Mouse (Mus musculus): ENCODE data around the gene Cpox. TPM values are rescaled to one million over a fixed set of nuclear protein-coding genes. Genes with fewer than 3 reads are reported as not detected.

Cpox gene
- 15.5 and 15.8 TPM in 2 replicates for polyA plus RNA-seq (2015; fragmentation: Nextera tagmentation; extraction: Ambion mirVana)

DNA sequence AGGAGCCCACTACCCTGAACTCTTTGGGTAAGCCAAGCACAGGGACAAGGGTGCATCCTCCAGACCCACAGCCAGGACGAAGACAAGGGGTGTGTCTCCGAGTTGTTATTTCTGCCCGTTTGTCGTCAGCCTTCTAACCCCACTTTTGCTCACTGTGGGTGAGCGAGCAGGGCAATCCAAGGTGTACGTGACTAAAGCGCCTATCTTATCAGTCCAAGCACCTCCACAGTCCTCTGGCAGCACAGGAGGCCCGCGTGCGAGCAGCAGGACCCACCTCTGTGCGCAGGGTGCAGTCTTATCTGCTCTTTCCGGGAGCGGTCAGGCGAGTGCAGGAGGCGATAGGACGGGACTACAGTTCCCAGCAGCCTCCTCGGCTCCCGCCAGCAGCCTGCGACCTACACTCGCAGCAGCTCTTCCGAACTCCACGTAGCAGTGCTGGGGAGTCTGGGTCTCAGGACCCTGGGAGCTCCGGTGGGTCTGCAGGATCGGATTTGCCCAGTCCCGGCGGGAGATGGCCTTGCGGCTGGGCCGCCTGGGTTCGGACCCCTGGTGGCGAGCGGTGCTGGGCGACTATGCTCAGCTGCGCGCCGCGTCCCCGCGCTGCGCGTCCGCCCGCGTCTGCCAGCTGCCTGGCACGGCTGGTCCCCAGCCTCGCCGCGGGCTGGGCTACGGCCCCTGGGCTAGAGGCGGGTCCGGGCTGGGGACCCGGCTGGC is at the start of gene Cpox:
TSS of gene Cpox (plus strand) at position 376 of the 714 bp plus-strand sequence.
- H3K4me3 ChIP-seq, result peak within 1 kb of the TSS; percentile 53

GRCm38 (mm10) chr16:58622377-58622776 is 47.7 kb upstream of the Cpox start:
- 89% methylated on average over 3 of the region's 3 CpGs for WGBS
- Histone ChIP-seq H3K4me1 (no peaks in the 10 kb centered on the region), H3K27ac (no peak overlapping the region), H3K36me3 (replicated peaks) (no peaks in the 10 kb centered on the region), H3K4me3 (no peak overlapping the region), H3K9ac (no peak overlapping the region), H3K4me2 (no peak overlapping the region), H3K27me3 (replicated peaks) (no peaks in the 10 kb centered on the region), H3K9me3 (no peaks in the 10 kb centered on the region)
- no peak for ATAC-seq (replicated peaks)

More for the DNA sequence above, at the start of gene Cpox:
- no peaks in the 10 kb centered on the region for H3K27me3 ChIP-seq (replicated peaks)
- peaks cover 11% of the 10 kb centered on the region for H3K36me3 ChIP-seq (replicated peaks)
- H3K27ac ChIP-seq, result peak within 1 kb of the TSS; percentile 82
- under 1% methylated on average over 51 of the region's 51 CpGs for WGBS
- H3K9me3 ChIP-seq, result no peaks in the 10 kb centered on the region
- H3K9ac ChIP-seq, result peak within 1 kb of the TSS; percentile 53
- peak within 1 kb of the TSS; percentile 61 for H3K4me2 ChIP-seq
- ATAC-seq (replicated peaks), result peak; percentile 99
- peaks cover 11% of the 10 kb centered on the region for H3K4me1 ChIP-seq

DNA sequence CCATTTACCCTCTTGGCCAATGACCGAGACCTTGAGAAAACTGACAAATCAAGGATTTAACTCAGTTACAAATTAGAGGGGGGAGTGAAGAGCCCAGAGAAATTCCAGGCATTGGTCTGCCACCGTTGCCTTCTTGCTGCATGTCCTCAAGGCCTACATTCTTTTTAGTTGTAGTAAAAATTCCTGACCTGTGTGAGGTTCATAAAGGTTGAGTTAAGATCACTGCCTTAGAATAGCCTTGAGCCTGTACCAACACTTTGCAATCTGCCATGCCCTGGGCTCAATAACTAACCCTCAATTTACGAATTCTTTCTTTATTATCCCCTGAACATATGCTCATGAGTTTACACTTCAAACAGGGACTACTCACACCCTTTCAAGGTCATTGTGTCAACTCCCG is 47.0 kb upstream of the Cpox start:
- WGBS, result 77% methylated on average over 4 of the region's 4 CpGs

DNA sequence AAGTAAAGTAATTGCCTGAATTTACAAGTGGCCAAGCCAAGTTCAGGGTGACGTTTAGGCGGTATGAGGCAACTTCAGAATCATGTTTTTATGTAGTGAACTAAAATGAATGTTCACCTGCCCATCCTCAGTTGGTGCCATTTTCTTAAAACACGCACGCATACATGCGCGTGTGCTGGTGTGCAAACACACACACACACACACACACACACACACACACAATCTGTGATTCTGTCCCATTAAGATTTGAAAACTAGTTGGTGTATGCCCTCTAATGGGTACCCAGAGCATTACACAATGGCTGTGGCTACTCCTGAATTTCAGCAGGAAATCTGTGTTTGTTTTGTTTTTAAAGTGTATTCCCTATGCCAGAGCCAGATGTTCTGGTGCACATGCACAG is 46.1 kb upstream of the Cpox start:
- Histone ChIP-seq H3K4me1 (no peaks in the 10 kb centered on the region), H3K27ac (no peak overlapping the region), H3K27me3 (replicated peaks) (no peaks in the 10 kb centered on the region), H3K9ac (no peak overlapping the region), H3K9me3 (no peaks in the 10 kb centered on the region), H3K4me2 (no peak overlapping the region), H3K36me3 (replicated peaks) (no peaks in the 10 kb centered on the region), H3K4me3 (no peak overlapping the region)
- 79% methylated on average over 6 of the region's 6 CpGs for WGBS
- no peak for ATAC-seq (replicated peaks)

More for the DNA sequence above, 47.0 kb upstream of the Cpox start:
- no peak for ATAC-seq (replicated peaks)
- Histone ChIP-seq H3K9me3 (no peaks in the 10 kb centered on the region), H3K36me3 (replicated peaks) (no peaks in the 10 kb centered on the region), H3K9ac (no peak overlapping the region), H3K4me2 (no peak overlapping the region), H3K4me3 (no peak overlapping the region), H3K4me1 (no peaks in the 10 kb centered on the region), H3K27ac (no peak overlapping the region), H3K27me3 (replicated peaks) (no peaks in the 10 kb centered on the region)

GRCm38 (mm10) chr16:58627597-58628335 is 42.3 kb upstream of the Cpox start:
- H3K36me3 ChIP-seq (replicated peaks), result no peaks in the 10 kb centered on the region
- WGBS, result 89% methylated on average over 4 of the region's 4 CpGs
- H3K4me3 ChIP-seq, result no peak overlapping the region
- no peaks in the 10 kb centered on the region for H3K9me3 ChIP-seq
- H3K27me3 ChIP-seq (replicated peaks), result no peaks in the 10 kb centered on the region
- H3K4me2 ChIP-seq, result no peak overlapping the region
- ATAC-seq (replicated peaks), result no peak
- no peak overlapping the region for H3K9ac ChIP-seq
- H3K4me1 ChIP-seq, result no peaks in the 10 kb centered on the region
- H3K27ac ChIP-seq, result no peak overlapping the region

DNA sequence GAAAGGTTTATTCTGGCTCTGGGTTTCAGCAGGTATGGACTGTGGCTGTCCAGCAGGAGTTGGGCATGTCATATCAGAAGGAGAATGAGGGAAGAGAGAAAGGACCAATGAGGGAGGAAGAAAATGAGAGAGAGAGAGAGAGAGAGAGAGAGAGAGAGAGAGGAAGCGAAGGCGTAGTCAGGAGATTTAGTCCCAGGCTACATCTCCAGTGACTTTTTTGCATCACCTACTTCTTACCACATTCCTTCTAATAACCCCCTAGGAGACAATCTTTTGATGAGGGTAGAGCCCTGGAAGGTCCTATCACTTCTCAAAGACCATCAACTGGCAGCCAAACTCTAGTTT is 41.8 kb upstream of the Cpox start:
- Histone ChIP-seq H3K9ac (no peak overlapping the region), H3K27me3 (replicated peaks) (no peaks in the 10 kb centered on the region), H3K4me2 (no peak overlapping the region), H3K9me3 (no peaks in the 10 kb centered on the region), H3K36me3 (replicated peaks) (no peaks in the 10 kb centered on the region), H3K4me1 (no peaks in the 10 kb centered on the region), H3K27ac (no peak overlapping the region), H3K4me3 (no peak overlapping the region)
- 100% methylated on average over 2 of the region's 2 CpGs for WGBS
- no peak for ATAC-seq (replicated peaks)

- Histone ChIP-seq H3K9ac (no peak overlapping the region), H3K27me3 (replicated peaks) (no peaks in the 10 kb centered on the region), H3K27ac (no peak overlapping the region), H3K36me3 (replicated peaks) (no peaks in the 10 kb centered on the region), H3K9me3 (no peaks in the 10 kb centered on the region), H3K4me3 (no peak overlapping the region), H3K4me2 (no peak overlapping the region), H3K4me1 (no peaks in the 10 kb centered on the region)
- no peak for ATAC-seq (replicated peaks)
- WGBS, result 94% methylated on average over 5 of the region's 5 CpGs
Measured at GRCm38 (mm10) chr16:58628968-58629367, 41.1 kb upstream of the Cpox start.

DNA sequence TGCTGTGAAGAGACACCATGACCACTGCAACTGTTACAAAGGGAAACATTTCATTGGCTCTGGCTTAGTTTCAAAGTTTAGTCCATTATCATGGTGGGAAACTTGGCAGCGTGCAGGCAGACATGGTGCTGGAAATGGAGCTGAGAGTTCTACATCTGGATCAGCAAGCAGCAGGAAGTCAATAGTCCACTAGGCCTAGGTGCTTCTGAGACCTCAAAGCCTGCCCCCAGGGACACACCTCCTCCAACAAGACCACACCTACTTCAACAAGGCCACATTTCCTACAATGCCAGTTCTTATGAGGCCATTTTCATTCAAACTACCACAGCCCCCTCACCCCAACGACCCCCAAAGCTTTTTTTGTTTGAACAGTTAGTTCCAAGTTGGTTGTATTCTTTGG is 40.4 kb upstream of the Cpox start:
- Histone ChIP-seq H3K9me3 (no peaks in the 10 kb centered on the region), H3K4me3 (no peak overlapping the region), H3K36me3 (replicated peaks) (no peaks in the 10 kb centered on the region), H3K9ac (no peak overlapping the region), H3K27me3 (replicated peaks) (no peaks in the 10 kb centered on the region), H3K27ac (no peak overlapping the region), H3K4me2 (no peak overlapping the region), H3K4me1 (no peaks in the 10 kb centered on the region)
- no peak for ATAC-seq (replicated peaks)
- whole genome bisulfite sequencing, result 63% methylated on average over 2 of the region's 2 CpGs

GRCm38 (mm10) chr16:58635866-58636265 is 34.2 kb upstream of the Cpox start:
- Histone ChIP-seq H3K4me1 (no peaks in the 10 kb centered on the region), H3K27ac (no peak overlapping the region), H3K9ac (no peak overlapping the region), H3K4me3 (no peak overlapping the region), H3K36me3 (replicated peaks) (no peaks in the 10 kb centered on the region), H3K4me2 (no peak overlapping the region), H3K27me3 (replicated peaks) (no peaks in the 10 kb centered on the region), H3K9me3 (no peaks in the 10 kb centered on the region)
- ATAC-seq (replicated peaks), result no peak
- WGBS, result 66% methylated on average over 2 of the region's 2 CpGs

- H3K9me3 ChIP-seq, result no peaks in the 10 kb centered on the region
- no peaks in the 10 kb centered on the region for H3K27me3 ChIP-seq (replicated peaks)
- no peak overlapping the region for H3K27ac ChIP-seq
- no peaks in the 10 kb centered on the region for H3K36me3 ChIP-seq (replicated peaks)
- 83% methylated on average over 4 of the region's 4 CpGs for WGBS
- H3K4me3 ChIP-seq, result no peak overlapping the region
- H3K4me1 ChIP-seq, result no peaks in the 10 kb centered on the region
- H3K4me2 ChIP-seq, result no peak overlapping the region
- no peak overlapping the region for H3K9ac ChIP-seq
- ATAC-seq (replicated peaks), result no peak
Measured at GRCm38 (mm10) chr16:58637448-58637847, 32.6 kb upstream of the Cpox start.

DNA sequence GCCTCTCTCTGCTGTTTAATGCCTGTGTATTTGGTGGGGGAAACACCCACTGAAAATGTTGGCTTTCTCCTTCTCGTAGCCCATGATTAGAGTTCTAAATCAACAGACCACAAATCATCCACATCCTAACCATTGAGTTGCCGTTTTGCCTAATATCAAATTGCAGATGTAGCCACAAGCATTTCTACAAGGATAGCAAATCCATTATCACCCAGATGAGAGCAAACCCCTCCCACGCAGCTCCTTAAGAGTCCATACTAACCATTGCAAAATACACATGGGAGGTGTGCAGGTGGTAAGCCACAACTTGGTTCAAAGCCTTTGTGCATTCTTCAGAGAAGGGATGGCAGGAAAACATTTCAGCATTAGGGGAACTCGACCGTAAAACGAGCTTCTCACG is 32.1 kb upstream of the Cpox start:
- Histone ChIP-seq H3K4me2 (no peak overlapping the region), H3K9me3 (no peaks in the 10 kb centered on the region), H3K27ac (no peak overlapping the region), H3K4me3 (no peak overlapping the region), H3K27me3 (replicated peaks) (no peaks in the 10 kb centered on the region), H3K4me1 (no peaks in the 10 kb centered on the region), H3K36me3 (replicated peaks) (no peaks in the 10 kb centered on the region), H3K9ac (no peak overlapping the region)
- 77% methylated on average over 7 of the region's 7 CpGs for WGBS
- ATAC-seq (replicated peaks), result no peak

DNA sequence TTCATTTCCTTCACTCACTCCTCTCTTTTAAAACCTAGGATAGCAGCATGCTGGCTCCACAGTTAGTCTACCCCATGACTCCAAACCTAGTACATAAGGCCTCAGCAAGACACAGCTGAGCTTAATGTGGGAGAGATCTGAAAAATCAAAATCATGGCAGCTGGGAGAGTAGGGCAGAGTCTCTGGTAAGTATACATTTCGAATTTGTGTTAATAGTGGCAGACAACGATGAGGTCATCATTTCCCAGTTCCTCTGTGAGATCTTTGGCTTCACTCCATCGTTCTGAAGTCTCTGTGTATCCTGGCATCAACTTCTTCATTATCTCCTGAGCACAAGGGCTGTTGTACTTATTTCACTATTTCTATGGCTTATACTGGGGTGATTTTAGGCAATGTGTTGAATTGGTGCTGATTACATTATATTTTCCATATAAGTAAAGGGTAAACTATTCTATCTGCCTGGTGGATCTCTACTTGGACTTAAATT is 31.4 kb upstream of the Cpox start, which contains the start of gene E330017A01Rik:
TSS of gene E330017A01Rik (minus strand) at position 51 of the 487 bp plus-strand sequence.
- Histone ChIP-seq H3K4me3 (no peak within 1 kb of the TSS), H3K4me1 (no peaks in the 10 kb centered on the region), H3K9ac (no peak within 1 kb of the TSS), H3K4me2 (no peak within 1 kb of the TSS), H3K36me3 (replicated peaks) (no peaks in the 10 kb centered on the region), H3K9me3 (no peaks in the 10 kb centered on the region), H3K27me3 (replicated peaks) (no peaks in the 10 kb centered on the region), H3K27ac (no peak within 1 kb of the TSS)
- 95% methylated on average over 3 of the region's 3 CpGs for WGBS
- no peak for ATAC-seq (replicated peaks)
